Mouse (Mus musculus): ENCODE measurements around the gene Lrch2. TPM values are rescaled to one million over a fixed set of nuclear protein-coding genes. Genes with fewer than 3 reads are reported as not detected.
A peak's percentile ranks its signal among the peaks of the same experiment; 100 is the strongest.
"Not testable (repeated sequence)": the region's sequence is repeated elsewhere in the genome, so short reads cannot be mapped to it uniquely, and the experiment has no call there.

Gene Lrch2
- 1 to 10 TPM; 6.2 to 6.3 TPM for total RNA-seq (2021)

- DNase-seq, result peak; percentile 52
Observed at GRCm38 (mm10) chrX:147553421-147554201, at the start of gene Lrch2. Lrch2 (minus strand) TSS chrX:147554081.

GRCm38 (mm10) chrX:147540934-147541870 is 12.7 kb downstream of the Lrch2 start:
- DNase-seq, result no peak

GRCm38 (mm10) chrX:147538377-147538776 is 15.5 kb downstream of the Lrch2 start:
- no peak for DNase-seq

GRCm38 (mm10) chrX:147537117-147537516 is 16.8 kb downstream of the Lrch2 start:
- not testable (repeated sequence) for DNase-seq

- DNase-seq, result no peak
Observed at GRCm38 (mm10) chrX:147535616-147536015, 18.3 kb downstream of the Lrch2 start.

DNA sequence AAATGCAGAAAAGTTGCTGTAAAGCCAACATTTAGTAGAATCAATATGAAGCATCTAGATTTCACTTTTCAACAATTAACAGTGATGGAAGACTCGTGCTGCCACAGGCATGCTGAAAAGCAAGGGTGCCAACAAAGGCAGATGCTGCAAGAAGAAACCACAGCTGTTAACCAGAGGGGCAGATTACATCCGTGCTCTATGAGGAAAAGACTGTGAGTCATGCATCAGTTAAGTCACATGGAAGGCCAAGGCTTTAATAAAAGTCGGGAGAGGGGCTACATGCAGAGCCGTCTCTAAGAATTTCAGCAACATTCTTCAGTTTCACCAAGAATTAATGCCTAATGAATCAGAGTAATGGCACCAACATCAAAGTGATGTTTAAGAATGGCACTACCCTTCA is 22.2 kb downstream of the Lrch2 start:
- no peak for DNase-seq

GRCm38 (mm10) chrX:147527646-147528172 is 26.2 kb downstream of the Lrch2 start:
- no peak for DNase-seq

DNA sequence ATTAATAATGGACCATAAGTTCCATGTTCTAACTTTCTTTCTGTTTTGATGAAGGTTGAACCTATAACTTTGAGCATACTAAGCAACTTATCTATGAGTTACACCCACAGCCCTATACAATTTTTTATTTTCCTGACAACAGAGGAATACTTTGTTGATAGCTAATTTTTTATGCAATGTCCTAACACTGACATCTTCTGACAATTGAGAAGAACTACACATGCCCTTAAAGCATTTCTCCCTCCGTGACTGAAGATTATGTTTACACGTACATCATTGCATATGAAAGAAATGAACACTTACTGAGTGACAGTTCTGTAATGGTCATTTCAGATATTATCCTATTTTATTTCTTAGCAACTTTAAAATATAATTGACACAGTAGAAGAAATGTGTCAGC is 64.3 kb downstream of the Lrch2 start:
- DNase-seq, result no peak

GRCm38 (mm10) chrX:147453610-147454009 is 100.3 kb downstream of the Lrch2 start, which contains the start of gene Vmn1r239-ps:
Vmn1r239-ps (minus strand) TSS chrX:147453710.
- DNase-seq, result not testable (repeated sequence)

GRCm38 (mm10) chrX:147443386-147443785 is 110.5 kb downstream of the Lrch2 start:
- DNase-seq, result no peak

DNA sequence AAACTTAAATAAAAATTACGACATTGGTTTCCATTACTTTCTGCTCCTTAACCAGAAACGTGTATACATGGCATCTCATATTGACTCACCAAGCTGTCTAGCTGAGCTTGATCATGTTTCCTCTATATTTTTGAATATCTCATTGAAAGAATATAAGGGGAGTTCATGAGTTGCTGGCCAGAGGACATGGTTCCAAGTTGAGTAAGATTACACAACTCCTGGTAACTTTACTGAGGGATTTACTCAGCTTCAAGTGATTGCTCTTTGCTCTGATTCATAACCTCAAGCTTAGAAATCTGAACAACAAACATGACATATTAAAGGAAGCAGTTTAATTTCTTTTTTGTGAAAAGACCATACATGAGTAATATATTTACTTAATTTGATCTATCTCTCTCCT is 118.5 kb downstream of the Lrch2 start:
- DNase-seq, result no peak

DNA sequence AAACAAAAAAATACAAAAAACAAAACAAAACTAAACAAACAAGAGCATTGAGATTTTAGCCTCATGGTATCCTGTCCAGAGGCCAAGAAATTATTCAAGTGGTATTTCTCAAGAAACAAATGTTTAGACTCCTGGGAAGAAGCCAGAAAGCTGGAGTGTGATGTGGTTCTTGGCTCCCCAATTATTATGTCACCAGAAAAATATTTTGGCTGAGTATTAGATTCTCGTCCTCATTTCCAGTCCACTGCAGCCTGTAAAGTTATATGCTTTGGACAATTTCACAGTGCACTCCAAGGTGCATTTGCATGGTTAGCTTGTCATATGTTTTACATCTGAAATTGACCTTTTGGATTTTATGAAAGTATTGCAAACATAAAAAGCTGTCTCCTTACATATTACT is 124.1 kb downstream of the Lrch2 start:
- peak; percentile 9 for DNase-seq

- no peak for DNase-seq
Observed at GRCm38 (mm10) chrX:147429129-147429528, 124.8 kb downstream of the Lrch2 start, which contains the start of gene Il13ra2. Il13ra2 (minus strand) TSS chrX:147429192.

Other genes starting within 250 kb of the Lrch2 start
- under 1 TPM; 0.24 to 0.38 TPM for gene Il13ra2, start 124.9 kb downstream of the Lrch2 start, total RNA-seq (2021)
- not detected for gene Vmn1r239-ps, start 100.4 kb downstream of the Lrch2 start, total RNA-seq (2021)
- gene Gm15128, start 211.9 kb upstream of the Lrch2 start, total RNA-seq (2021), result not detected